Mouse (Mus musculus) heart, embryonic 15.5 days (tissue): ENCODE measurements around the gene Prrg1. TPM values are rescaled to one million over a fixed set of nuclear protein-coding genes. Genes with fewer than 3 reads are reported as not detected.
"Not testable (repeated sequence)": the region's sequence is repeated elsewhere in the genome, so short reads cannot be mapped to it uniquely, and the experiment has no call there.

Experiments
- ATAC-seq: fragments of 200-750 bp; cut with Nextera tagmentation; replicated peaks from 2 replicates; pipeline ENCODE4 v1.8.0; 2017; ENCODE audit warnings: low read depth, moderate TSS enrichment; ENCODE audit not compliant: insufficient number of reproducible peaks, insufficient read depth, low FRiP score
- H3K27ac ChIP-seq: fragments of 300-500 bp; sonication (generic); 2 replicates; pipeline ENCODE4 v1.5.1; 2015; ENCODE audit warnings: mild to moderate bottlenecking, inconsistent platforms
- H3K27me3 ChIP-seq: fragments of 300-500 bp; sonication (generic); 2 replicates; pipeline ENCODE4 v1.6.1; 2015; ENCODE audit warnings: inconsistent platforms
- H3K36me3 ChIP-seq: fragments of 300-500 bp; sonication (generic); 2 replicates; pipeline ENCODE4 v1.6.1; 2015; ENCODE audit warnings: mild to moderate bottlenecking, inconsistent platforms
- H3K4me1 ChIP-seq: fragments of 300-500 bp; sonication (generic); replicated peaks from 2 replicates; pipeline ENCODE4 v1.6.1; 2015; ENCODE audit warnings: inconsistent platforms
- H3K4me2 ChIP-seq: fragments of 300-500 bp; sonication (generic); 2 replicates; pipeline ENCODE4 v1.6.1; 2015; ENCODE audit warnings: inconsistent platforms, mild to moderate bottlenecking, moderate library complexity
- H3K4me3 ChIP-seq: fragments of 300-500 bp; sonication (generic); 2 replicates; pipeline ENCODE4 v1.5.1; 2015; ENCODE audit warnings: mild to moderate bottlenecking, inconsistent platforms
- H3K9ac ChIP-seq: fragments of 300-500 bp; sonication (generic); 2 replicates; pipeline ENCODE4 v1.6.1; 2015; ENCODE audit warnings: mild to moderate bottlenecking, inconsistent platforms
- H3K9me3 ChIP-seq: fragments of 300-500 bp; sonication (generic); replicated peaks from 2 replicates; pipeline ENCODE4 v1.6.1; 2016; ENCODE audit warnings: inconsistent platforms
- whole genome bisulfite sequencing: fragments of 180-500 bp; shearing (Covaris S2); methylation state at CpG from one replicate; pipeline ENCODE4 v1.1.7; 2015; ENCODE audit warnings: mixed read lengths; 5-methylcytosine and 5-hydroxymethylcytosine counted together
- polyA plus RNA-seq: library from polyadenylated mRNA; unstranded; fragments of >200 nt; fragmentation: Nextera tagmentation; extraction: Ambion mirVana; gene quantifications from 2 replicates; pipeline ENCODE4 v1.2.1, GENCODE M21; 2015

Gene Prrg1
- polyA plus RNA-seq, 1 experiment from 2014 or later, result 5.6 TPM

- Histone ChIP-seq H3K4me3 (no peak overlapping the region), H3K4me1 (no peaks in the 10 kb centered on the region), H3K36me3 (no peaks in the 10 kb centered on the region), H3K4me2 (no peak overlapping the region), H3K9ac (no peak overlapping the region), H3K27ac (no peak overlapping the region), H3K27me3 (no peaks in the 10 kb centered on the region), H3K9me3 (no peaks in the 10 kb centered on the region)
- ATAC-seq, result no peak
- 69% methylated on average over 3 of the region's 3 CpGs for WGBS
These were observed 104.0 kb downstream of the Prrg1 start for GRCm38 (mm10) chrX:78479710-78480109.

DNA sequence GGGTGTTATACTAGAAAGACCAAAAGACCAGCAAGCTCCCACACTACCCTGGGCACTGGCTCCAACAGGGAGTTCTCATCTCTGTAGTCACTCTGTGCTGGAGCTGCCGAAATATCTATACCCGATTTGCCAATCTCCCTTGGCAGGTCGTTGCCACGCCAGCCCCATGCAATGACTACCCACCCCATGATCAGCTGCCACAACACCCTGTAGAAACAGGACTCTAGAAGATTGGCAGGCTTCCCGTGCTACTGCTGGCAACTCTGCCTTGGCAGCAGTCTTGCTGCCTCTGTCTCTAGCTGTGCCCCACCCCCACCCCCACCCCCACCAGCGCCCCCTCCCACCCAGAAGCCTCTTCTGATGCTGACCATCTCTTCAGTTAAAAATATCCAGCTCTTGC, 149.3 kb downstream of the Prrg1 start:
- no peaks in the 10 kb centered on the region for H3K9me3 ChIP-seq
- WGBS, result 77% methylated on average over 6 of the region's 6 CpGs
- no peaks in the 10 kb centered on the region for H3K27me3 ChIP-seq
- no peak overlapping the region for H3K9ac ChIP-seq
- no peak for ATAC-seq
- no peak overlapping the region for H3K27ac ChIP-seq
- no peaks in the 10 kb centered on the region for H3K36me3 ChIP-seq
- H3K4me3 ChIP-seq, result no peak overlapping the region
- H3K4me2 ChIP-seq, result no peak overlapping the region
- H3K4me1 ChIP-seq, result no peaks in the 10 kb centered on the region

DNA sequence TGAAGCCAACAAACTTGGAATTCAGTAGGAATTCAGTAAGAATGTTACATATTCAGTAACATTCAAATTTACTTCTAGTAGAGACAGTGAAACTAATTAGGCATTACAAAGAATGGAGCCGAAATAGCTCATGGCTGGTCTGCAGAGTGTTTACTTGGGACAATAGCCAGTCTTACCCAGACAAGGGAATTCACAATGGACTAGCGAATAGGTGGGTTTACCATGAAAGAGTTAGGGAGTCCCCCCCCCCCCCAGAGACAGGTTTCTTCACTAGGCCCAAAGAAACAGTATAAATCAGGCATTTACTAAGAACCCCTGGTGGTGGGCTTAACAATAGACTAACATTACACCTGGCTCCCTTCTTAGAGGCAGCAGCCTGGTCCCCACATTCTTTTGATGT, 180.3 kb downstream of the Prrg1 start:
- WGBS, result 63% methylated on average over 2 of the region's 2 CpGs
- not testable (repeated sequence) for H3K4me3 ChIP-seq, ATAC-seq, H3K36me3 ChIP-seq, H3K4me1 ChIP-seq, H3K9me3 ChIP-seq, H3K4me2 ChIP-seq, H3K9ac ChIP-seq, H3K27me3 ChIP-seq, H3K27ac ChIP-seq

Other genes with a start within 250 kb of the Prrg1 start
- gene 4930480E11Rik, start 214.3 kb downstream of the Prrg1 start, polyA plus RNA-seq, result not detected in 2 replicates
- not detected in 2 replicates for gene Fam47c, start 153.9 kb upstream of the Prrg1 start, polyA plus RNA-seq